Mouse (Mus musculus) liver, adult 2 months (tissue): Measurements from ENCODE around the gene Mcm2. TPM values are rescaled to one million over a fixed set of nuclear protein-coding genes. Genes with fewer than 3 reads are reported as not detected.

Experiments
- DNase-seq: peaks from one replicate; pipeline ENCODE4 v3.0.0-alpha.2; 2011; ENCODE audit warnings: low read depth, low spot score; ENCODE audit errors: extremely low read depth
- H3K27ac ChIP-seq: fragments of 200-500 bp; replicated peaks from 2 replicates; pipeline ENCODE4 v1.5.1; 2012; ENCODE audit warnings: low read depth, mild to moderate bottlenecking, control low read depth, inconsistent platforms, low read length; ENCODE audit not compliant: insufficient read depth
- H3K27me3 ChIP-seq: fragments of 200-500 bp; 2 replicates; pipeline ENCODE4 v1.6.1; 2012; ENCODE audit warnings: mild to moderate bottlenecking, moderate library complexity, low read length, inconsistent platforms; ENCODE audit not compliant: control insufficient read depth, insufficient read depth
- H3K36me3 ChIP-seq: fragments of 200-500 bp; 2 replicates; pipeline ENCODE4 v1.6.1; 2012; ENCODE audit warnings: low read length, inconsistent platforms; ENCODE audit not compliant: control insufficient read depth, insufficient read depth
- H3K4me1 ChIP-seq: fragments of 200-500 bp; 2 replicates; pipeline ENCODE4 v1.6.1; 2011; ENCODE audit warnings: low read length; ENCODE audit not compliant: control insufficient read depth, insufficient read depth
- H3K4me3 ChIP-seq: fragments of 200-500 bp; 2 replicates; pipeline ENCODE4 v1.5.1; 2011; ENCODE audit warnings: low read depth, mild to moderate bottlenecking, control low read depth, low read length, moderate library complexity; ENCODE audit not compliant: insufficient read depth
- H3K79me2 ChIP-seq: fragments of 200-500 bp; 2 replicates; pipeline ENCODE4 v1.6.1; 2012; ENCODE audit warnings: inconsistent platforms, mild to moderate bottlenecking, low read length, moderate library complexity; ENCODE audit not compliant: control insufficient read depth, insufficient read depth
- H3K9ac ChIP-seq: fragments of 200-500 bp; 2 replicates; pipeline ENCODE4 v1.6.1; 2012; ENCODE audit warnings: low read depth, mild to moderate bottlenecking, control low read depth, inconsistent platforms, low read length
- CTCF ChIP-seq: fragments of 200-500 bp; IDR thresholded peaks from 2 replicates; pipeline ENCODE4 v1.5.1; 2011; ENCODE audit warnings: low read depth, low read length, control low read depth
- POLR2A ChIP-seq: fragments of 200-500 bp; IDR thresholded peaks from 2 replicates; pipeline ENCODE4 v1.6.1; 2011; ENCODE audit warnings: low read length, control low read depth; ENCODE audit not compliant: insufficient read depth; ENCODE audit errors: extremely low read depth
- WGBS: fragments of 180-500 bp; shearing (Covaris S2); methylation state at CpG from one replicate; pipeline ENCODE4 v1.1.7; 2018; 5-methylcytosine and 5-hydroxymethylcytosine counted together
- polyA plus RNA-seq: library from polyadenylated mRNA; depleted of rRNA; stranded (reverse); fragments of >200 nt; gene quantifications from 2 replicates; pipeline ENCODE4 v1.2.3, GENCODE M21; 2012
- total RNA-seq: library from RNA; depleted of rRNA; stranded (reverse); fragments of >200 nt; gene quantifications from 2 replicates; pipeline ENCODE4 v1.2.3, GENCODE M21; 2014

The Mcm2 gene
- total and polyA plus RNA-seq, 2 experiments: 2.4 to 3.3 TPM

DNA sequence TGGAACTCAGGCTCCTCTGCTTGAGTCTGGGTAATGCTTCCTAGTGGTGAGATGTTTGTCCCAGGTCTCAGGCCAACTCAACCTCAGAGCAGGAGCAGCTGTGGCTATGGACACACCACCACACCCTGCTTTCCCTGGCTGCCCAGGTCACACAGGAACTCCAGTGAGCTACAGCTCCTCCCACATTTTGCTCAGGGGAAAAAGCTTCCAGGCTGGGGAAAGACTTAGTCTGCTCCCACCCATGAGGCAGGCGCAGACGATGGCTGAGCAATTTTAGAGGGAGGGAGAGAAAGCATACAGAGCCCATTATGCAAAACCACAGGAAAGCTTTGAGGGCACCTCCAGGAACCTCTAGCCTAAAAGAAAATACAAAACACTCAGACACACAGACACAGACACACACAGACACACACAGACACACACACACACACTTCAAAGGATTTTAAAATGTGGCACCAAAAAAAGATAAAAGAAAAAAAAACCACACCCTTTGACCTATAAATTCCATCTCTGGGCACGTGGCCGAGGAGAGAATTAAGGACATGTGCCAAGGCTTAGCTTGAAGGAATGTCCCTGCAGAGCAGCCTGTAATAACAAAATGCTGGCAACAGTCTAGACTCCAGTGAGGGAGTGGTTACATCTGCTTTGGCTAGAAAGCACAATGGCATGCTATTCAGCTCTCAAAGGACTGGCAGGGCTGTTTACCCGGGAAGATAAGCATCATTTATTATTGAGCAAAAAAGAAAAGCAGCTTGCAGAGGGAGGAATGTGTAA lies 26.1 kb upstream of the Mcm2 start:
- no peak for DNase-seq
- no peak for TF ChIP-seq POLR2A
- no peak for TF ChIP-seq CTCF

DNA sequence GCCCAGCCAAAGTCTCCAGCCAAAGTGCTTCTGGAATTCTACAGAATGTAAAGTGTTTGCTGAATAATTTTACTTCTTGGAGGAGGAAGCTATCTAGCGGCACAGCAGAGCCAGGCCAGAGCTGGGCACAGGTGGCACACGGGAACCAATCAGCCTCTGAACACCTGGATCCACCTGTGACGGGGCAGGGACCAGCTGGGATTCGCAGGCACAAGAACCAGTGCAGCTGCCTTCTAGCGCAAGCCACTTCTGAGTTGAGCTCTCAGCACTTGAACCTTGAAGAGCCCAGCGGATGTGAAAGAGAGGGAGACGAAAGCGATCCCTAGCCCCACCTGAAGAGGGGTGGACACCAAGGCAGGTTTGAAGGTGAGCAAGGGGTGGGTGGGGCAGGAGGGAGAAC lies 20.2 kb upstream of the Mcm2 start:
- WGBS: 92% methylated on average over 8 of the region's 8 CpGs
- H3K9ac ChIP-seq: no peak overlapping the region
- no peaks in the 10 kb centered on the region for H3K36me3 ChIP-seq
- H3K4me3 ChIP-seq: no peak overlapping the region
- TF ChIP-seq POLR2A: no peak
- TF ChIP-seq CTCF: no peak
- no peaks in the 10 kb centered on the region for H3K27me3 ChIP-seq
- H3K27ac ChIP-seq: no peak overlapping the region
- no peak for DNase-seq
- no peaks in the 10 kb centered on the region for H3K4me1 ChIP-seq
- no peaks in the 10 kb centered on the region for H3K79me2 ChIP-seq

More for the DNA sequence above, 26.1 kb upstream of the Mcm2 start:
- H3K36me3 ChIP-seq: no peaks in the 10 kb centered on the region
- no peak overlapping the region for H3K4me3 ChIP-seq
- H3K9ac ChIP-seq: no peak overlapping the region
- H3K4me1 ChIP-seq: no peaks in the 10 kb centered on the region
- H3K79me2 ChIP-seq: no peaks in the 10 kb centered on the region
- no peaks in the 10 kb centered on the region for H3K27me3 ChIP-seq
- no peak overlapping the region for H3K27ac ChIP-seq
- 23% methylated on average over 5 of the region's 5 CpGs for WGBS

DNA sequence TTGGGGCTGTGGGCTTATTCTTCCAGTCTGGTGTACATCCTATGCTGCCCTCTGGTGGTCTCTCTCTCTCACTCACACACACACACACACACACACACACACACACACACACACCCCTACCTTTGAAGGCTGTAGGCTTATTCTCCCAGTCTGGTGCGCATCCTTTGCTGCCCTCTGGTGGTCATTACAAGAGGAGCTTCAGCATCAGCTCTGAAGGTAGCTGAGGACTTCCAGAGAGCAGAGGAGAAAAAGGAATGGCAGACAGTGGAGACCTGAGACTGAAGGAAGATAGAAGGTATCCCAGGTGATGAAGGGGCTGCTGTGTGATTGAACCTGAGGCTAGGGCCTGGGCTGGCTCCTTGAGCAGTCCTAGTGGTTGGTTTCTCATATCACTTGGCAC lies 17.6 kb upstream of the Mcm2 start:
- Histone ChIP-seq H3K27ac (no peak overlapping the region), H3K9ac (no peak overlapping the region), H3K27me3 (no peaks in the 10 kb centered on the region), H3K4me1 (no peaks in the 10 kb centered on the region), H3K79me2 (no peaks in the 10 kb centered on the region), H3K4me3 (no peak overlapping the region), H3K36me3 (no peaks in the 10 kb centered on the region)
- TF ChIP-seq POLR2A (no peak), CTCF (peak; percentile 75)
- WGBS: 75% methylated on average over 1 of the region's 1 CpGs
- DNase-seq: peak; percentile 32

DNA sequence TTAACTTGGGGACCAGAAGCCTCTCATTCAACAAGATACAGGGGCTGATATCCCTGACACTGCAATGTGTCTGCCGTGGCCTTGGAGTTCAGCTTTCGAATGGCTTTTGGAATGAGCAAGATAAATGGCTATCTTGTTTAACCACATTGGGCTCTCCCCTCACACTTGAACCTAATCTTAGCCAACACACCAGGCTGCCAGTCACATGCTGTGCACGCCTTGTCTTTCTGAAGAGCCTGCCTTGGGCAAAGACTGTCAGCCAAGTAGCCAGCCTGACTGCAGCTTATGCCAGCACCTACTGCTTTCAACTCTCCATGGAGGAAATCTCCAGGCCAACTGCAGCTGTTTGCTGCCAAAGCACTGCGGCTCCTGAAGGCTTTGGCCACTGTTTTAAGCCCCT lies 16.9 kb upstream of the Mcm2 start:
- no peaks in the 10 kb centered on the region for H3K27me3 ChIP-seq
- H3K9ac ChIP-seq: no peak overlapping the region
- DNase-seq: no peak
- H3K4me3 ChIP-seq: no peak overlapping the region
- H3K27ac ChIP-seq: no peak overlapping the region
- H3K36me3 ChIP-seq: no peaks in the 10 kb centered on the region
- no peaks in the 10 kb centered on the region for H3K4me1 ChIP-seq
- TF ChIP-seq POLR2A (no peak), CTCF (no peak)
- WGBS: 83% methylated on average over 4 of the region's 4 CpGs
- H3K79me2 ChIP-seq: no peaks in the 10 kb centered on the region

DNA sequence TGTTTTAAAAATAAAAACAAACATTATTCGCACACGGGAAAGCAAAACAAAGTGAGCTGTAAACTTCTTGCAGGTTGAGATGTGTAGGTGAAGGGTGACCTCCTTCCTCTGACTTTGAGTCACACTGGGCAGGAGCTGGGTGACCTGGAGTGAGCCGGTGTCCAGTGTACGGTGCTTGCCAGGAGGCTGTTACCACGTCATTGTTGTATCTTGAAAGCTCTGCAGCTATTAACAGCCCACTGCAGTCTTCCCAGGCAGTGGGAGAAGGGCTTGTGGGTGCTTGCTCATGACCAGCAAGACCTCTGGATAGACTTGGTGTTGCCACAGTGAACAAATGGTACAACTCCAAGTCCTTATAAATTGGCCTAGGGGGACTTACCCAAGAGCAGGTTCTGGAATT lies 16.2 kb upstream of the Mcm2 start:
- Histone ChIP-seq H3K9ac (no peak overlapping the region), H3K27ac (no peak overlapping the region), H3K27me3 (no peaks in the 10 kb centered on the region), H3K4me1 (no peaks in the 10 kb centered on the region), H3K4me3 (no peak overlapping the region), H3K79me2 (no peaks in the 10 kb centered on the region), H3K36me3 (no peaks in the 10 kb centered on the region)
- no peak for DNase-seq
- TF ChIP-seq POLR2A (no peak), CTCF (no peak)
- 71% methylated on average over 5 of the region's 5 CpGs for WGBS

DNA sequence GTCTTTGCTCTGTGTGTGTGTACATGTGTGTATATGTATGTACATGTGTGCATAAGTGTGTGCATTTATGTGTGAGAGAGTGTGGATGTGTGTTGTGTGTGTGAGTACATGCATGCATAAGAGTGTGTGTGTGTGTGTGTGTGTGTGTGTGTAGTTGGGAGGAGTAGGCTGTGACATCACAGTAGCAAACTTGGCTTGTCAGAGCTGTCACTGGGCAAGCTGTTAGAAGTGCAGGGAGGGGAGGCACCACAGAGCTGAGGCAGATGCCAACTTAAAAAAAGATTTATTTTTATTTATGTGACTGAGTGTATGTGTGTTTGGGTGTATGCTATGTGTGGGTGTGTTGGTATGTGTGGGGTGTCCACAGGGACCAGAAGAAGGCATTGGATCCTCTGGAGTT lies 14.9 kb upstream of the Mcm2 start:
- no peak for DNase-seq
- Histone ChIP-seq H3K79me2 (no peaks in the 10 kb centered on the region), H3K36me3 (no peaks in the 10 kb centered on the region), H3K9ac (no peak overlapping the region), H3K27ac (no peak overlapping the region), H3K4me3 (no peak overlapping the region), H3K27me3 (no peaks in the 10 kb centered on the region), H3K4me1 (no peaks in the 10 kb centered on the region)
- TF ChIP-seq POLR2A (no peak), CTCF (no peak)
